Comparison of ENCODE assay signal across 11 mouse cellular contexts in genomic region chr1:170479458-170479798, GRCm38 (mm10).
A peak's percentile ranks its signal among the peaks of the same experiment; 100 is the strongest.
DNase-seq lines count a peak whose midpoint lies in the region; ATAC-seq and TF ChIP-seq lines count a peak whose summit lies in the region.
"Had no signal": no experiment of that assay in that cellular context is flagged by ENCODE, and none has a peak within 500 bp of the region (broad histone marks: within the 10 kb centered on the region; RNA-seq: fewer than 3 reads in every experiment).

No protein-coding gene starts in this region.

- H3K4me1 ChIP-seq in kidney, adult 2 months (ENCODE audit: control insufficient read depth, insufficient read depth, low read length), result peaks cover 52% of the 10 kb centered on the region
- H3K4me1 ChIP-seq in intestine, embryonic 15.5 days (replicated peaks), result peaks cover 35% of the 10 kb centered on the region

- no peaks in the 10 kb centered on the region for H3K36me3 ChIP-seq in kidney, adult 2 months (ENCODE audit: control insufficient read depth, insufficient read depth, low read length)
- H3K36me3 ChIP-seq in intestine, embryonic 15.5 days, result no peaks in the 10 kb centered on the region

- 11% methylated on average over 3 of the region's 3 CpGs for WGBS in kidney, adult 2 months
- 5% methylated on average over 3 of the region's 3 CpGs for WGBS in intestine, embryonic 15.5 days

- no peak for TF ChIP-seq CTCF in kidney, adult 2 months (conservative IDR thresholded peaks at IDR 0.05; ENCODE audit: insufficient read depth, insufficient read length, low read depth, low read length)

- peak overlapping the region; percentile 31; the same call in 1 of the 2 replicates for H3K4me2 ChIP-seq in intestine, embryonic 15.5 days (replicated peaks)

- peak; percentile 42 for DNase-seq in kidney, adult 2 months
- DNase-seq in kidney, postnatal 36 days, result no peak
- DNase-seq in embryo, embryonic 11 days, result peak; percentile 58
- DNase-seq in lung, postnatal 14 days, result peak; percentile 12
- DNase-seq in B cell, adult 2 months, result no peak
- no peak for DNase-seq in ovary, postnatal 10 days (ENCODE audit: low spot score)
- DNase-seq: adrenal gland, postnatal 25 days; cerebellum, adult 9-11 months; thymus, adult 18-20 months had no signal

- TF ChIP-seq POLR2A in kidney, adult 2 months (IDR thresholded peaks at IDR 0.05; ENCODE audit: low read depth, low read length), result no peak

- no peak overlapping the region for H3K9ac ChIP-seq in intestine, embryonic 15.5 days

- no peaks in the 10 kb centered on the region for H3K9me3 ChIP-seq in intestine, embryonic 15.5 days

- peak; percentile 61 for ATAC-seq in intestine, embryonic 15.5 days

- 0 out of 2 replicates have a peak overlapping the region, but pooled peaks have one; percentile 27 for H3K27ac ChIP-seq in kidney, adult 2 months (ENCODE audit: insufficient read depth, low read depth, low read length)
- H3K27ac ChIP-seq in intestine, embryonic 15.5 days, result peak overlapping the region; percentile 75
- H3K27ac ChIP-seq: macrophage had no signal

- H3K27me3 ChIP-seq in kidney, adult 2 months (replicated peaks; ENCODE audit: control insufficient read depth, insufficient read depth, low read length), result no peaks in the 10 kb centered on the region
- no peaks in the 10 kb centered on the region for H3K27me3 ChIP-seq in intestine, embryonic 15.5 days (replicated peaks)

- no peak overlapping the region for H3K4me3 ChIP-seq in kidney, adult 2 months (ENCODE audit: insufficient read depth, low read depth, low read length)
- H3K4me3 ChIP-seq in intestine, embryonic 15.5 days (replicated peaks), result no peak overlapping the region

Comparison
In these comparisons a context has a peak if more than half of its experiments do, and no peak if none do; other contexts are left out.
1. DNase-seq: peak in kidney, adult 2 months (single experiment), embryo, embryonic 11 days (single experiment) and lung, postnatal 14 days (single experiment); none in kidney, postnatal 36 days (0 of 2), B cell, adult 2 months (0 of 2) and ovary, postnatal 10 days (single experiment).